Mouse (Mus musculus) midbrain, embryonic 15.5 days (tissue): ENCODE measurements at regions not wholly inside any gene's neighbourhood (a gene's known extent, or its start where the extent isn't known, plus 50 kb on each side); places are given as distances from the start of the nearest gene placed in this dataset.

Experiments used
- ATAC-seq: fragments of 200-750 bp; cut with Nextera tagmentation; replicated peaks from 2 replicates; pipeline ENCODE4 v1.8.0; 2017; ENCODE audit warnings: moderate TSS enrichment
- H3K27ac ChIP-seq: fragments of 300-500 bp; sonication (generic); 2 replicates; pipeline ENCODE4 v1.5.1; 2015; ENCODE audit warnings: mild to moderate bottlenecking, inconsistent platforms
- H3K27me3 ChIP-seq: fragments of 300-500 bp; sonication (generic); replicated peaks from 2 replicates; pipeline ENCODE4 v1.6.1; 2015; ENCODE audit warnings: inconsistent platforms
- H3K36me3 ChIP-seq: fragments of 300-500 bp; sonication (generic); replicated peaks from 2 replicates; pipeline ENCODE4 v1.6.1; 2015; ENCODE audit warnings: inconsistent platforms
- H3K4me1 ChIP-seq: fragments of 300-500 bp; sonication (generic); 2 replicates; pipeline ENCODE4 v1.6.1; 2015; ENCODE audit warnings: inconsistent platforms
- H3K4me2 ChIP-seq: fragments of 300-500 bp; sonication (generic); 2 replicates; pipeline ENCODE4 v1.6.1; 2015; ENCODE audit warnings: inconsistent platforms, mild to moderate bottlenecking, moderate library complexity
- H3K4me3 ChIP-seq: fragments of 300-500 bp; sonication (generic); 2 replicates; pipeline ENCODE4 v1.5.1; 2015; ENCODE audit warnings: mild to moderate bottlenecking, inconsistent platforms
- H3K9ac ChIP-seq: fragments of 300-500 bp; sonication (generic); 2 replicates; pipeline ENCODE4 v1.6.1; 2015; ENCODE audit warnings: mild to moderate bottlenecking, inconsistent platforms
- H3K9me3 ChIP-seq: fragments of 300-500 bp; sonication (generic); 2 replicates; pipeline ENCODE4 v1.6.1; 2016; ENCODE audit warnings: inconsistent platforms
- WGBS: fragments of 180-500 bp; shearing (Covaris S2); methylation state at CpG from one replicate; pipeline ENCODE4 v1.1.7; 2015; ENCODE audit warnings: mixed read lengths; 5-methylcytosine and 5-hydroxymethylcytosine counted together

- WGBS = 83% methylated on average over 2 of the region's 2 CpGs
- no peak overlapping the region for H3K9ac ChIP-seq
- no peak overlapping the region for H3K4me2 ChIP-seq
- no peak overlapping the region for H3K27ac ChIP-seq
- no peaks in the 10 kb centered on the region for H3K27me3 ChIP-seq
- no peaks in the 10 kb centered on the region for H3K36me3 ChIP-seq
- no peak for ATAC-seq
- no peak overlapping the region for H3K4me3 ChIP-seq
- H3K9me3 ChIP-seq = no peaks in the 10 kb centered on the region
- no peaks in the 10 kb centered on the region for H3K4me1 ChIP-seq
Measured at GRCm38 (mm10) chr3:41465893-41466292, 89.6 kb upstream of the Jade1 start.

DNA sequence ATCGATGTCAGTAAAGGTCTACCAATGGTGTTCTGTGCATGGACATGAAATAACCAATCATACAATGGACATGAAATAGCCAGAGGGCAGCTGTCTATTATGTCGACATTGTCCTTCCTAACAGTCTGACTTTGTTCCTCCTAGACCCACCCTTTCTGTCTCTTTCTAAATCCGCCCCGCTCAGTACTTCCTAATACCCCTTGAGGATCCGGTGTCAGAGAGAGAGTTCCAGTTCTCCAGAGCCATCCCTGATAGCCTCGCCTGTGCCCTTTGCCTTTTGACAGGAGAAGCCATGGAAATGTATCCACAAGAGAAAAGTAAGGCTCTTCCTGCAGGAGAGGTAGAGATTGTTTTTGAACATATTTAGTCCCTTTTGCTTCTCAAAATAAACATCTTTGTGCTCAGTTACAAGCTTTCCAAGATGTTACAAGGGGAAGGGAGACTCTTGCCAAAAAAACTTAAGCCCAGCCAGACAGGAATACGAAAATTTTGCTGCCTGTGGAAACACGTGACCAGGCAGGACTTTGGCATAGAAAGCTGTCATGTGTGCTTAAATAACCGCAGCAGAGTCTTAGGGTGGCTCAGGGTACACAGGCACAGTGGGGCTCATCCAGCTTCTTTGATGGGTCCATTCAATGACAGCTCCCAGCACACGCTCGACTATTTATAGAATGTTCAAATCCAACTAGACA lies 92.4 kb upstream of the Jade1 start:
- ATAC-seq = no peak
- Histone ChIP-seq H3K9ac (no peak overlapping the region), H3K4me3 (no peak overlapping the region), H3K27me3 (no peaks in the 10 kb centered on the region), H3K9me3 (no peaks in the 10 kb centered on the region), H3K36me3 (no peaks in the 10 kb centered on the region), H3K27ac (no peak overlapping the region), H3K4me2 (no peak overlapping the region), H3K4me1 (no peaks in the 10 kb centered on the region)
- WGBS = 76% methylated on average over 11 of the region's 11 CpGs

GRCm38 (mm10) chr3:41460131-41460530 lies 95.4 kb upstream of the Jade1 start:
- ATAC-seq = no peak
- WGBS = 88% methylated on average over 4 of the region's 4 CpGs
- Histone ChIP-seq H3K4me3 (no peak overlapping the region), H3K9ac (no peak overlapping the region), H3K27me3 (no peaks in the 10 kb centered on the region), H3K27ac (no peak overlapping the region), H3K9me3 (no peaks in the 10 kb centered on the region), H3K36me3 (no peaks in the 10 kb centered on the region), H3K4me2 (no peak overlapping the region), H3K4me1 (no peaks in the 10 kb centered on the region)

- H3K4me3 ChIP-seq = no peak overlapping the region
- H3K9me3 ChIP-seq = no peaks in the 10 kb centered on the region
- H3K9ac ChIP-seq = no peak overlapping the region
- H3K4me1 ChIP-seq = no peaks in the 10 kb centered on the region
- H3K4me2 ChIP-seq = no peak overlapping the region
- H3K27ac ChIP-seq = no peak overlapping the region
- no peaks in the 10 kb centered on the region for H3K36me3 ChIP-seq
- WGBS = 94% methylated on average over 6 of the region's 6 CpGs
- ATAC-seq = no peak
- H3K27me3 ChIP-seq = no peaks in the 10 kb centered on the region
Measured at GRCm38 (mm10) chr3:41458156-41458555, 97.4 kb upstream of the Jade1 start.

DNA sequence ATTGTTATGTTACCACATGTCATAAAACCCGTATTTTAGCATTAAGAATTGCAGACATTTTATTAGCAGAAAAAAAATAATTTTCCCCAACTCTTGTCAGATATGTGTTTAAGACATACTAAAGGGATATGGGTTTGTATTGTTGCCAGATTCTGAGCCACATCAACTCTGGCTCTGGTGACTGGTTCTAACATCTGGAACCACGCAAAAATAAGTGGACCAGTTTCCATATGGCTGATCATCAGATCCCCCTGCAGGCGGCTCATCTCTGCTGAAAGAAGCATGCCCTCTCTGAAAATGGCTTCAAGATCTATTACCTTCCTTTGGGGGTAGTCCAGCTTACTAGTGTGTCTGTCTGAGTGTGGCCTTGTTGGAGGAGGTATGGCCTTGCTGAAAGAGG lies 102.0 kb upstream of the Jade1 start:
- WGBS = 88% methylated on average over 3 of the region's 3 CpGs
- ATAC-seq = no peak
- no peaks in the 10 kb centered on the region for H3K36me3 ChIP-seq

GRCm38 (mm10) chr3:41452716-41453090 lies 102.8 kb upstream of the Jade1 start:
- H3K27me3 ChIP-seq = no peaks in the 10 kb centered on the region
- no peak overlapping the region for H3K4me3 ChIP-seq
- H3K4me2 ChIP-seq = no peak overlapping the region
- H3K4me1 ChIP-seq = no peaks in the 10 kb centered on the region
- no peaks in the 10 kb centered on the region for H3K36me3 ChIP-seq
- 71% methylated on average over 3 of the region's 3 CpGs for WGBS
- H3K9me3 ChIP-seq = no peaks in the 10 kb centered on the region
- no peak for ATAC-seq
- H3K27ac ChIP-seq = no peak overlapping the region
- no peak overlapping the region for H3K9ac ChIP-seq

More for the DNA sequence above, 102.0 kb upstream of the Jade1 start:
- Histone ChIP-seq H3K9me3 (no peaks in the 10 kb centered on the region), H3K4me2 (no peak overlapping the region), H3K4me1 (no peaks in the 10 kb centered on the region), H3K9ac (no peak overlapping the region), H3K27ac (no peak overlapping the region), H3K4me3 (no peak overlapping the region), H3K27me3 (no peaks in the 10 kb centered on the region)

- Histone ChIP-seq H3K9ac (no peak overlapping the region), H3K36me3 (no peaks in the 10 kb centered on the region), H3K27me3 (no peaks in the 10 kb centered on the region), H3K27ac (no peak overlapping the region), H3K9me3 (no peaks in the 10 kb centered on the region), H3K4me1 (no peaks in the 10 kb centered on the region), H3K4me2 (no peak overlapping the region), H3K4me3 (no peak overlapping the region)
- 82% methylated on average over 3 of the region's 3 CpGs for WGBS
- no peak for ATAC-seq
Measured at GRCm38 (mm10) chr3:41452020-41452715, 103.4 kb upstream of the Jade1 start.

GRCm38 (mm10) chr3:41450696-41451095 lies 104.8 kb upstream of the Jade1 start:
- 76% methylated on average over 1 of the region's 1 CpGs for WGBS
- H3K4me3 ChIP-seq = no peak overlapping the region
- H3K9ac ChIP-seq = no peak overlapping the region
- no peak overlapping the region for H3K4me2 ChIP-seq
- no peak for ATAC-seq
- no peak overlapping the region for H3K27ac ChIP-seq
- no peaks in the 10 kb centered on the region for H3K4me1 ChIP-seq
- H3K9me3 ChIP-seq = no peaks in the 10 kb centered on the region
- no peaks in the 10 kb centered on the region for H3K36me3 ChIP-seq
- no peaks in the 10 kb centered on the region for H3K27me3 ChIP-seq

DNA sequence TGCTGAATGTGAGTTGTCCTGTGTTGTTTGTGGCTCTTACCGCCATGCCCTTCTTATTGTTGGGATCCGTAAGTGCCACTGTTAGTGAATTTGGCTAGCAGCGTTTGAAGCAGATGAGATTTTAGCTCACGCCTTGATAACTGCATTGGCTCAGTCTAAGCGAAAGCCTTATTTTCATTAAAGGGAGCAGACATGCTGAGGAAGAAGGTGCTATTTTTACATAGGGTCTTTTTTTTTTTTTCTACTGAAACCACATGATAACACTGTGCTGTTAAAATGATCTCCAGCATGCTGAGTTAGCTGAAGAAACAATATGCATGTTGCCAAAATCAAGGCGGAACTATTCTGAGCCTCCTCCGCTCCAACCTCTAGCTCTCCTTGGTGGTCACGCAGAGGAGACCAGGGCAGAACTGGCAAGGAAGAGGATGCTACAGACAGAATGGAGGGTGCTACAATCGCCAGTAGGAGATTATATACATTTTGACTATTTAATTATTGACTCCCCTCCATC lies 111.2 kb upstream of the Jade1 start:
- Histone ChIP-seq H3K36me3 (no peaks in the 10 kb centered on the region), H3K27ac (no peak overlapping the region), H3K9me3 (no peaks in the 10 kb centered on the region), H3K9ac (no peak overlapping the region), H3K4me1 (no peaks in the 10 kb centered on the region), H3K4me2 (no peak overlapping the region), H3K4me3 (no peak overlapping the region), H3K27me3 (no peaks in the 10 kb centered on the region)
- WGBS = 88% methylated on average over 9 of the region's 9 CpGs
- ATAC-seq = no peak

GRCm38 (mm10) chr3:41436238-41436637 lies 119.3 kb upstream of the Jade1 start:
- no peaks in the 10 kb centered on the region for H3K4me1 ChIP-seq
- H3K27me3 ChIP-seq = no peaks in the 10 kb centered on the region
- no peak overlapping the region for H3K4me3 ChIP-seq
- H3K36me3 ChIP-seq = no peaks in the 10 kb centered on the region
- WGBS = 92% methylated on average over 8 of the region's 8 CpGs
- no peak overlapping the region for H3K27ac ChIP-seq
- no peak overlapping the region for H3K9ac ChIP-seq
- ATAC-seq = no peak
- H3K4me2 ChIP-seq = no peak overlapping the region
- H3K9me3 ChIP-seq = no peaks in the 10 kb centered on the region

- no peaks in the 10 kb centered on the region for H3K27me3 ChIP-seq
- H3K4me1 ChIP-seq = no peaks in the 10 kb centered on the region
- H3K4me3 ChIP-seq = no peak overlapping the region
- H3K9me3 ChIP-seq = no peaks in the 10 kb centered on the region
- no peak for ATAC-seq
- H3K27ac ChIP-seq = no peak overlapping the region
- H3K4me2 ChIP-seq = no peak overlapping the region
- 74% methylated on average over 3 of the region's 3 CpGs for WGBS
- no peak overlapping the region for H3K9ac ChIP-seq
- H3K36me3 ChIP-seq = no peaks in the 10 kb centered on the region
Measured at GRCm38 (mm10) chr3:41433106-41433505, 122.4 kb upstream of the Jade1 start.

DNA sequence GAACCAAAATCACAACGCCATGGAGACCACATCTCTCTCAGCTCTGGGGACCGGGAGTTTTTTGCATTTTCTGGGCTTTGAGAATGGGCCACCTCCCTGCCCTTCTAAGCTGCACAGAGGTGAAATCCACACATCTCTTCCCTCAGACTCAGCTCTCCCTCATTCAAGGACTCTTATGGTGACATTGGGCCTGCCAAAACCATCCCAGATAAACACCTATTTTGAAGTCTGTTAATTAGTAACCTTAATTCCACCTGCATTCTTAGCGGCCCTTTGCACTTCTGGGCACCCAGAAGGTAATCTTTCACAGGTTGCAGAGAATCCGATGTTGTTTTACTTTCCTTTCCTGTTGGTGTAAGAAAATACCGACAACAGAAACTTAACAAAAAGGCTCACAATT lies 123.2 kb upstream of the Jade1 start:
- H3K4me2 ChIP-seq = no peak overlapping the region
- no peaks in the 10 kb centered on the region for H3K4me1 ChIP-seq
- no peaks in the 10 kb centered on the region for H3K36me3 ChIP-seq
- no peak for ATAC-seq
- 87% methylated on average over 5 of the region's 5 CpGs for WGBS
- H3K27ac ChIP-seq = no peak overlapping the region
- H3K4me3 ChIP-seq = no peak overlapping the region
- no peaks in the 10 kb centered on the region for H3K9me3 ChIP-seq
- no peak overlapping the region for H3K9ac ChIP-seq
- H3K27me3 ChIP-seq = no peaks in the 10 kb centered on the region

DNA sequence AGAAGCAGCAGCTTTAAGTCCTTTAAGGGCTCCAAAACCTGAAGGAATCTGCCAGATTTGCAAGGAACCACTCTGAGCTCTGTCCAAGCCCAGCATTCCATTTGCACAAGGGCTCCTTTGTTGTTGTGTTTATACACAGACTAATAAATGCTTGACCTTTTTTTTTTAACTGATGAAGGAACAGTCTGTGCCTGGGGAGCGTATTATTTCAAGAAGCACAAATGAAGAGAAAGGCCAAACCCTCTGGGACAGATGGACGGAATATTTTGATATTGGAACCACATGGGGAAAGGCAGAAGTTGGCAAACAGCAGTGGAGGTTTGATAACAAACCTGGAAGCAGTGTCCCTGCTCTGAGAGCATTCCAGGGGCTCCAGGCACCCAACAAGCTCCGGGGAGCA lies 125.3 kb upstream of the Jade1 start:
- no peaks in the 10 kb centered on the region for H3K9me3 ChIP-seq
- no peaks in the 10 kb centered on the region for H3K4me1 ChIP-seq
- no peak for ATAC-seq
- H3K27me3 ChIP-seq = no peaks in the 10 kb centered on the region
- H3K4me3 ChIP-seq = no peak overlapping the region
- no peak overlapping the region for H3K4me2 ChIP-seq
- H3K36me3 ChIP-seq = no peaks in the 10 kb centered on the region
- WGBS = 62% methylated on average over 3 of the region's 3 CpGs
- no peak overlapping the region for H3K27ac ChIP-seq
- no peak overlapping the region for H3K9ac ChIP-seq
